Mouse (Mus musculus) limb, embryonic 12.5 days (tissue): Measurements from ENCODE around the gene Gm10718. TPM values are rescaled to one million over a fixed set of nuclear protein-coding genes. Genes with fewer than 3 reads are reported as not detected.
"Not testable (repeated sequence)": the region's sequence is repeated elsewhere in the genome, so short reads cannot be mapped to it uniquely, and the experiment has no call there.

Experiments used
- ATAC-seq: fragments of 200-750 bp; cut with Nextera tagmentation; 2 replicates; pipeline ENCODE4 v1.8.0; 2017; ENCODE audit warnings: low read depth, moderate TSS enrichment; ENCODE audit not compliant: insufficient number of reproducible peaks, insufficient read depth, low FRiP score, low TSS enrichment
- H3K27ac ChIP-seq: fragments of 300-500 bp; sonication (generic); 2 replicates; pipeline ENCODE4 v1.5.1; 2016; ENCODE audit warnings: mild to moderate bottlenecking, moderate library complexity
- H3K27me3 ChIP-seq: fragments of 300-500 bp; sonication (generic); 2 replicates; pipeline ENCODE4 v1.6.1; 2016; ENCODE audit warnings: mild to moderate bottlenecking, moderate library complexity
- H3K36me3 ChIP-seq: fragments of 300-500 bp; sonication (generic); 2 replicates; pipeline ENCODE4 v1.6.1; 2016; ENCODE audit warnings: mild to moderate bottlenecking, moderate library complexity
- H3K4me1 ChIP-seq: fragments of 300-500 bp; sonication (generic); replicated peaks from 2 replicates; pipeline ENCODE4 v1.6.1; 2016
- H3K4me2 ChIP-seq: fragments of 300-500 bp; sonication (generic); 2 replicates; pipeline ENCODE4 v1.6.1; 2016; ENCODE audit warnings: mild to moderate bottlenecking, moderate library complexity
- H3K4me3 ChIP-seq: fragments of 300-500 bp; sonication (generic); replicated peaks from 2 replicates; pipeline ENCODE4 v1.5.1; 2016; ENCODE audit warnings: mild to moderate bottlenecking
- H3K9ac ChIP-seq: fragments of 300-500 bp; sonication (generic); replicated peaks from 2 replicates; pipeline ENCODE4 v1.6.1; 2016; ENCODE audit warnings: mild to moderate bottlenecking, moderate library complexity
- H3K9me3 ChIP-seq: fragments of 300-500 bp; sonication (generic); 2 replicates; pipeline ENCODE4 v1.6.1; 2016; ENCODE audit warnings: mild to moderate bottlenecking, moderate library complexity
- WGBS: fragments of 180-500 bp; shearing (Covaris S2); methylation state at CpG from one replicate; pipeline ENCODE4 v1.1.7; 2016; 5-methylcytosine and 5-hydroxymethylcytosine counted together
- polyA plus RNA-seq: library from polyadenylated mRNA; unstranded; fragments of >200 nt; fragmentation: Nextera tagmentation; extraction: Ambion mirVana; gene quantifications from 2 replicates; pipeline ENCODE4 v1.2.1, GENCODE M21; 2016

Gene Gm10718
- polyA plus RNA-seq, 1 experiment from 2014 or later, result not detected

- WGBS, result 71% methylated on average over 5 of the region's 9 CpGs
- ATAC-seq, H3K36me3 ChIP-seq, H3K4me1 ChIP-seq, H3K4me2 ChIP-seq, H3K4me3 ChIP-seq, H3K9ac ChIP-seq, H3K9me3 ChIP-seq, H3K27me3 ChIP-seq, H3K27ac ChIP-seq: not testable (repeated sequence)
Observed at GRCm38 (mm10) chr9:3015354-3015753, 8.0 kb upstream of the Gm10718 start, which contains the start of gene Gm10720. Gene Gm10720, plus strand, starts transcription at chr9:3015654.

- not testable (repeated sequence) for H3K4me1 ChIP-seq, H3K36me3 ChIP-seq, H3K4me2 ChIP-seq, H3K9ac ChIP-seq, H3K9me3 ChIP-seq, H3K27ac ChIP-seq, ATAC-seq, H3K27me3 ChIP-seq, H3K4me3 ChIP-seq
- 72% methylated on average over 6 of the region's 6 CpGs for WGBS
Observed at GRCm38 (mm10) chr9:3015896-3016295, 7.5 kb upstream of the Gm10718 start.

GRCm38 (mm10) chr9:3017108-3017507 is 6.2 kb upstream of the Gm10718 start, which contains the start of gene Gm10719:
Gene Gm10719, plus strand, starts transcription at chr9:3017408.
- WGBS, result 59% methylated on average over 1 of the region's 9 CpGs
- H3K4me1 ChIP-seq, H3K4me2 ChIP-seq, H3K4me3 ChIP-seq, ATAC-seq, H3K36me3 ChIP-seq, H3K27me3 ChIP-seq, H3K27ac ChIP-seq, H3K9ac ChIP-seq, H3K9me3 ChIP-seq: not testable (repeated sequence)

GRCm38 (mm10) chr9:3018944-3019343 is 4.4 kb upstream of the Gm10718 start:
- not testable (repeated sequence) for H3K4me3 ChIP-seq, H3K9me3 ChIP-seq, H3K4me2 ChIP-seq, H3K27me3 ChIP-seq, ATAC-seq, H3K9ac ChIP-seq, H3K27ac ChIP-seq, H3K4me1 ChIP-seq, H3K36me3 ChIP-seq
- 63% methylated on average over 9 of the region's 9 CpGs for WGBS

GRCm38 (mm10) chr9:3019835-3020727 is 3.3 kb upstream of the Gm10718 start:
- H3K27ac ChIP-seq, H3K4me3 ChIP-seq, H3K27me3 ChIP-seq, H3K9me3 ChIP-seq, H3K4me2 ChIP-seq, H3K36me3 ChIP-seq, H3K9ac ChIP-seq, H3K4me1 ChIP-seq, ATAC-seq: not testable (repeated sequence)
- WGBS, result 73% methylated on average over 17 of the region's 19 CpGs

- not testable (repeated sequence) for ATAC-seq, H3K4me1 ChIP-seq, H3K9me3 ChIP-seq, H3K4me3 ChIP-seq, H3K4me2 ChIP-seq, H3K27ac ChIP-seq, H3K36me3 ChIP-seq, H3K27me3 ChIP-seq, H3K9ac ChIP-seq
- WGBS, result 73% methylated on average over 11 of the region's 13 CpGs
Observed at GRCm38 (mm10) chr9:3022316-3023008, 885 bp upstream of the Gm10718 start.

GRCm38 (mm10) chr9:3023985-3024648 is 770 bp downstream of the Gm10718 start:
- not testable (repeated sequence) for H3K4me2 ChIP-seq, H3K4me1 ChIP-seq, H3K27me3 ChIP-seq, H3K9me3 ChIP-seq, H3K4me3 ChIP-seq, H3K36me3 ChIP-seq, H3K9ac ChIP-seq, H3K27ac ChIP-seq, ATAC-seq
- WGBS, result 76% methylated on average over 16 of the region's 16 CpGs

- not testable (repeated sequence) for H3K4me3 ChIP-seq, H3K27me3 ChIP-seq, H3K9me3 ChIP-seq, H3K36me3 ChIP-seq, H3K27ac ChIP-seq, H3K4me2 ChIP-seq, H3K4me1 ChIP-seq, ATAC-seq, H3K9ac ChIP-seq
- WGBS, result 72% methylated on average over 12 of the region's 12 CpGs
Observed at GRCm38 (mm10) chr9:3024912-3025467, 1.6 kb downstream of the Gm10718 start, which contains the start of gene Gm10717. Gene Gm10717, plus strand, starts transcription at chr9:3025417.

- WGBS, result 74% methylated on average over 5 of the region's 6 CpGs
- H3K36me3 ChIP-seq, H3K9me3 ChIP-seq, H3K4me2 ChIP-seq, ATAC-seq, H3K4me3 ChIP-seq, H3K4me1 ChIP-seq, H3K9ac ChIP-seq, H3K27ac ChIP-seq, H3K27me3 ChIP-seq: not testable (repeated sequence)
Observed at GRCm38 (mm10) chr9:3025653-3026052, 2.3 kb downstream of the Gm10718 start.

GRCm38 (mm10) chr9:3026136-3026535 is 2.8 kb downstream of the Gm10718 start:
- not testable (repeated sequence) for H3K9me3 ChIP-seq, H3K4me3 ChIP-seq, ATAC-seq, H3K4me2 ChIP-seq, H3K27me3 ChIP-seq, H3K9ac ChIP-seq, H3K27ac ChIP-seq, H3K4me1 ChIP-seq, H3K36me3 ChIP-seq
- 74% methylated on average over 5 of the region's 5 CpGs for WGBS

- H3K27me3 ChIP-seq, H3K4me1 ChIP-seq, ATAC-seq, H3K36me3 ChIP-seq, H3K27ac ChIP-seq, H3K9ac ChIP-seq, H3K9me3 ChIP-seq, H3K4me3 ChIP-seq, H3K4me2 ChIP-seq: not testable (repeated sequence)
- WGBS, result 66% methylated on average over 9 of the region's 9 CpGs
Observed at GRCm38 (mm10) chr9:3026741-3027140, 3.4 kb downstream of the Gm10718 start.
